Mouse (Mus musculus) cortical plate, adult 2 months (tissue): ENCODE results near the gene Tmem79.

ENCODE experiments used
- CTCF ChIP-seq: fragments of 200-500 bp; IDR thresholded peaks from 2 replicates; pipeline ENCODE4 v1.5.1; 2011; ENCODE audit warnings: mild to moderate bottlenecking, control low read depth, low read length; ENCODE audit not compliant: insufficient read depth; ENCODE audit errors: extremely low read depth
- POLR2A ChIP-seq: fragments of 200-500 bp; IDR thresholded peaks from 2 replicates; pipeline ENCODE4 v1.6.1; 2011; ENCODE audit warnings: mild to moderate bottlenecking, low read length, control low read depth; ENCODE audit not compliant: insufficient read depth; ENCODE audit errors: extremely low read depth

DNA sequence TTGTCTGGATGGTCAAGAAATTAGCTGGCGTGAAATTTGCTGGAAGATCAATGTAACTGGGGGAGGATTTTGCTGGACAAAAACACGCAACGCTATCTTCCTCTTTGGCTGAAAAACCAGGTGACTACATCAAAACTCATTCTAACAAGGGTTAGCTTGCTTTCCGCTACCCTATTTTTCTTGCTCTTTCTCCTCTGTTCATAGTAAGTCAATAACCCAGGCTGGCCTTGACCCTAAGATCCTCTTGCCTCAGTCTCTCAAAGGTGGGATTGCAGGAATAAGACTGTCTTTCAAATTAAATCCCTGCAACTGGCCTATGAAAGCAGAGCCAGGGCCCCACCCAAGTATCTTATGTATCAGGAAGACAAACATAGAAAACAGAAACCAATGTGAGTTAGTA is 48.8 kb downstream of the Tmem79 start, which contains the start of gene Gm38392:
- TF ChIP-seq CTCF (no peak), POLR2A (no peak)
